Mouse (Mus musculus) cerebellum, adult (tissue): ENCODE results near the gene Kntc1.

Experiments used
- ATAC-seq: cut with Nextera tagmentation; 2 replicates; pipeline ENCODE4 v1.9.2; 2017; ENCODE audit warnings: mild to moderate bottlenecking, moderate library complexity, mixed read lengths; ENCODE audit not compliant: insufficient number of reproducible peaks, low FRiP score, low TSS enrichment

The Kntc1 gene

DNA sequence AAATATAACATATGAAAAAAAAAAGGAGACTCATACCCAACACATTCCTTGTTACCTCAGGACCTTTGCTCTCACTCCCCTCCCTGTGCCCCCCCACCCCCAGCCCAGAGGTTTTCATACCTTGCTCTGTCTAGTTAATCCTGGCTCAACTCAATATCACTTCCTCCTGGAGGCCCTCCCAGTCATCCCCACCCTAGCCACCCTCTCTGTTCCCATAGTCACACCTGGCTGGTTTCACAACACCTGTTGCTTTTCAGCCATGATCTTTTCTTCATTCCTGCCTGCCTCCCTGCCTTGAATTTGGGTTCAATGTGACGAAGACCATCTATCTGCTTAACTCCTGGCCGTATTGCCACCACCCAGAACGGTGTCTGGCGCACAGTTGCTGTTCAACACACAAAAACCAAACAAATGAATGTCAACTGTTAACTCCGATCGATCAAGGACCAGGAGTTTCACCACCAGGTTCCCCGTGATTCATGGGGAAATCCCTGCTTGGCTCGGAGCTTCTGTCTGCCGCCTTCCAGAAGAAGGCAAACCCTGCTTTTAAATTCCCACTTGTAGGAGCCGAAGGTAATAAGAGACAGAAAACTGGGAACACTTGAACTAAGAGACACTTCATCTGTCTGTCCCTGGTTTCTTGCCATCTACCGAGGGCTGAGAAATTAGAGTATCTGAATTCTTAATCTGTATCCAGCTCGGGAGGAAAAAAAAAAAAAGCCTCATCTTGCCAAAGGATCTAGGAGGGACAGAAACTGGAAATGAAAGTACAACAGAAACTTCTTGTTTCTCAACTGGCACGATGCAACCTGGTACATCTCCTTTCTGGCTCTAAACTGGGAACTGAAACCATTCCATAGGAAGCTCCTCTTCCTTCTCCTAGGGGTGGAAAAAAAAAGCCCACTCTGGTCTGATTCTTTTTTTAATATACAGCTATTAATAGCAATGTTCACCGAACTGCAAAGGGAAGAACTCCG is 113.1 kb downstream of the Kntc1 start:
- no peak for ATAC-seq

GRCm38 (mm10) chr5:123863934-123864333 is 114.4 kb downstream of the Kntc1 start:
- no peak for ATAC-seq

- ATAC-seq, result no peak
Observed at GRCm38 (mm10) chr5:123865365-123865764, 115.8 kb downstream of the Kntc1 start, which contains the start of gene Hcar2. Hcar2 (minus strand) TSS chr5:123865499.

- ATAC-seq, result no peak
Observed at GRCm38 (mm10) chr5:123866457-123866856, 116.9 kb downstream of the Kntc1 start.

DNA sequence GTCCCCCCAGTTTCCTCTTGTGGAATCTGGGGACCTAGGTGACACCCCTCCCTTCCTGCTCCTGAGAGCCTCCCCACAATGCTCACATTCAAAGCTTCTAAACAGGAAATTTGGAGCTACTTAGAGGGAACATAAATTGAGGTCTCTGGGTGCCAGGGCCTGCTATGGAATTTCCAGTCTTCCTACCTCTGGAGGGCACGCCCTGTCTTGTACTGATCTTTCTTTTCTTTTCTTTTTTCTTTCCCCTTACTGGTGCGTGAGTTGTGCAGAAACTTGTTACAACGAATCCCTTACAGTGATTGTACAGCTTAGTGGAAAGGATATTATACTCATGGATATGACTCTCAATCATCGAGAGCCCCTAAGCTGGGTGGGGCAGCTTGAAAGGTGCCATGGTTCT is 120.1 kb downstream of the Kntc1 start:
- no peak for ATAC-seq
